Mouse (Mus musculus): ENCODE measurements at regions not wholly inside any gene's neighbourhood (a gene's known extent, or its start where the extent isn't known, plus 50 kb on each side); places are given as distances from the start of the nearest gene placed in this dataset.

GRCm38 (mm10) chr1:51551624-51552023, 73.4 kb upstream of the Nabp1 start:
- no peak overlapping the region for H3K4me3 ChIP-seq (ENCODE audit: insufficient read depth, low read length)
- no peak for TF ChIP-seq POLR2A (IDR thresholded peaks at IDR 0.05; ENCODE audit: borderline replicate concordance, low read depth, low read length)
- no peak for TF ChIP-seq CTCF (IDR thresholded peaks at IDR 0.05; ENCODE audit: low read depth, low read length)
- H3K4me1 ChIP-seq (ENCODE audit: control insufficient read depth, insufficient read depth, low read length), result peaks cover 6% of the 10 kb centered on the region; the same call in 1 of the 2 replicates
- no peak overlapping the region for H3K27ac ChIP-seq (ENCODE audit: insufficient read depth, low read depth, low read length)

- TF ChIP-seq POLR2A (IDR thresholded peaks at IDR 0.05; ENCODE audit: borderline replicate concordance, low read depth, low read length), result no peak
- TF ChIP-seq CTCF (IDR thresholded peaks at IDR 0.05; ENCODE audit: low read depth, low read length), result no peak
- Histone ChIP-seq H3K27ac (ENCODE audit: insufficient read depth, low read depth, low read length) (no peak overlapping the region), H3K4me1 (ENCODE audit: control insufficient read depth, insufficient read depth, low read length) (peaks cover 17% of the 10 kb centered on the region), H3K4me3 (ENCODE audit: insufficient read depth, low read length) (no peak overlapping the region)
These were observed 64.6 kb upstream of the Nabp1 start for GRCm38 (mm10) chr1:51542801-51543200.

GRCm38 (mm10) chr1:51539634-51540033, 61.4 kb upstream of the Nabp1 start:
- H3K4me1 ChIP-seq (ENCODE audit: control insufficient read depth, insufficient read depth, low read length), result peaks cover 20% of the 10 kb centered on the region
- no peak overlapping the region for H3K4me3 ChIP-seq (ENCODE audit: insufficient read depth, low read length)
- H3K27ac ChIP-seq (ENCODE audit: insufficient read depth, low read depth, low read length), result peak overlapping the region; percentile 53
- TF ChIP-seq CTCF (IDR thresholded peaks at IDR 0.05; ENCODE audit: low read depth, low read length), result no peak
- no peak for TF ChIP-seq POLR2A (IDR thresholded peaks at IDR 0.05; ENCODE audit: borderline replicate concordance, low read depth, low read length)

GRCm38 (mm10) chr1:51538836-51539235, 60.6 kb upstream of the Nabp1 start:
- Histone ChIP-seq H3K4me3 (ENCODE audit: insufficient read depth, low read length) (no peak overlapping the region), H3K27ac (ENCODE audit: insufficient read depth, low read depth, low read length) (no peak overlapping the region), H3K4me1 (ENCODE audit: control insufficient read depth, insufficient read depth, low read length) (peaks cover 20% of the 10 kb centered on the region)
- TF ChIP-seq POLR2A (IDR thresholded peaks at IDR 0.05; ENCODE audit: borderline replicate concordance, low read depth, low read length) (no peak), CTCF (IDR thresholded peaks at IDR 0.05; ENCODE audit: low read depth, low read length) (no peak)

GRCm38 (mm10) chr1:51537765-51538360, 59.6 kb upstream of the Nabp1 start:
- peaks cover 20% of the 10 kb centered on the region for H3K4me1 ChIP-seq (ENCODE audit: control insufficient read depth, insufficient read depth, low read length)
- H3K4me3 ChIP-seq (ENCODE audit: insufficient read depth, low read length), result no peak overlapping the region
- no peak overlapping the region for H3K27ac ChIP-seq (ENCODE audit: insufficient read depth, low read depth, low read length)
- TF ChIP-seq POLR2A (IDR thresholded peaks at IDR 0.05; ENCODE audit: borderline replicate concordance, low read depth, low read length) (no peak), CTCF (IDR thresholded peaks at IDR 0.05; ENCODE audit: low read depth, low read length) (no peak)

- Histone ChIP-seq H3K27ac (ENCODE audit: insufficient read depth, low read depth, low read length) (no peak overlapping the region), H3K4me1 (ENCODE audit: control insufficient read depth, insufficient read depth, low read length) (peaks cover 20% of the 10 kb centered on the region), H3K4me3 (ENCODE audit: insufficient read depth, low read length) (no peak overlapping the region)
- TF ChIP-seq POLR2A (IDR thresholded peaks at IDR 0.05; ENCODE audit: borderline replicate concordance, low read depth, low read length) (no peak), CTCF (IDR thresholded peaks at IDR 0.05; ENCODE audit: low read depth, low read length) (no peak)
These were observed 57.9 kb upstream of the Nabp1 start for GRCm38 (mm10) chr1:51536076-51536475.

- Histone ChIP-seq H3K27ac (ENCODE audit: insufficient read depth, low read depth, low read length) (no peak overlapping the region), H3K4me3 (ENCODE audit: insufficient read depth, low read length) (no peak overlapping the region), H3K4me1 (ENCODE audit: control insufficient read depth, insufficient read depth, low read length) (peaks cover 22% of the 10 kb centered on the region)
- no peak for TF ChIP-seq POLR2A (IDR thresholded peaks at IDR 0.05; ENCODE audit: borderline replicate concordance, low read depth, low read length)
- no peak for TF ChIP-seq CTCF (IDR thresholded peaks at IDR 0.05; ENCODE audit: low read depth, low read length)
These were observed 57.2 kb upstream of the Nabp1 start for GRCm38 (mm10) chr1:51535414-51535813.

GRCm38 (mm10) chr1:51531360-51531759, 53.1 kb upstream of the Nabp1 start:
- H3K27ac ChIP-seq (ENCODE audit: insufficient read depth, low read depth, low read length), result no peak overlapping the region
- peaks cover 19% of the 10 kb centered on the region for H3K4me1 ChIP-seq (ENCODE audit: control insufficient read depth, insufficient read depth, low read length)
- TF ChIP-seq CTCF (IDR thresholded peaks at IDR 0.05; ENCODE audit: low read depth, low read length) (no peak), POLR2A (IDR thresholded peaks at IDR 0.05; ENCODE audit: borderline replicate concordance, low read depth, low read length) (no peak)
- H3K4me3 ChIP-seq (ENCODE audit: insufficient read depth, low read length), result no peak overlapping the region

GRCm38 (mm10) chr1:51530191-51530926, 52.1 kb upstream of the Nabp1 start:
- H3K27ac ChIP-seq (ENCODE audit: insufficient read depth, low read depth, low read length), result peak overlapping the region; percentile 76
- H3K4me3 ChIP-seq (ENCODE audit: insufficient read depth, low read length), result no peak overlapping the region
- TF ChIP-seq POLR2A (IDR thresholded peaks at IDR 0.05; ENCODE audit: borderline replicate concordance, low read depth, low read length) (no peak), CTCF (IDR thresholded peaks at IDR 0.05; ENCODE audit: low read depth, low read length) (no peak)
- peaks cover 26% of the 10 kb centered on the region for H3K4me1 ChIP-seq (ENCODE audit: control insufficient read depth, insufficient read depth, low read length)

- H3K4me3 ChIP-seq (ENCODE audit: insufficient read depth, low read length), result no peak overlapping the region
- H3K4me1 ChIP-seq (ENCODE audit: control insufficient read depth, insufficient read depth, low read length), result peaks cover 31% of the 10 kb centered on the region
- TF ChIP-seq CTCF (IDR thresholded peaks at IDR 0.05; ENCODE audit: low read depth, low read length) (no peak), POLR2A (IDR thresholded peaks at IDR 0.05; ENCODE audit: borderline replicate concordance, low read depth, low read length) (no peak)
- peak overlapping the region; percentile 76 for H3K27ac ChIP-seq (ENCODE audit: insufficient read depth, low read depth, low read length)
These were observed 51.4 kb upstream of the Nabp1 start for GRCm38 (mm10) chr1:51529653-51530052.

Data from bone marrow macrophage, adult 2 months (primary cell).